Mouse (Mus musculus) bone marrow macrophage, adult 2 months (primary cell): ENCODE measurements around the gene Jazf1. TPM values are rescaled to one million over a fixed set of nuclear protein-coding genes. Genes with fewer than 3 reads are reported as not detected.

Experiments
- H3K27ac ChIP-seq: 2 replicates; pipeline ENCODE4 v1.5.1; 2012; ENCODE audit warnings: low read depth, low read length; ENCODE audit not compliant: insufficient read depth
- H3K4me1 ChIP-seq: 2 replicates; pipeline ENCODE4 v1.6.1; 2012; ENCODE audit warnings: low read length; ENCODE audit not compliant: control insufficient read depth, insufficient read depth
- H3K4me3 ChIP-seq: 2 replicates; pipeline ENCODE4 v1.5.1; 2012; ENCODE audit warnings: mild to moderate bottlenecking, low read length, moderate library complexity; ENCODE audit not compliant: insufficient read depth
- CTCF ChIP-seq: IDR thresholded peaks from 2 replicates; pipeline ENCODE4 v1.5.1; 2012; ENCODE audit warnings: low read depth, mild to moderate bottlenecking, low read length, moderate library complexity
- POLR2A ChIP-seq: IDR thresholded peaks from 2 replicates; pipeline ENCODE4 v1.6.1; 2012; ENCODE audit warnings: mild to moderate bottlenecking, low read depth, low read length, borderline replicate concordance
- polyA plus RNA-seq: library from polyadenylated mRNA; stranded (reverse); fragments of >200 nt; gene quantifications from 2 replicates; pipeline ENCODE4 v1.2.4, GENCODE M21; 2012; ENCODE audit not compliant: missing spikeins, insufficient read depth, insufficient read length

The Jazf1 gene
- polyA plus RNA-seq, 1 experiment: 1.3 TPM

DNA sequence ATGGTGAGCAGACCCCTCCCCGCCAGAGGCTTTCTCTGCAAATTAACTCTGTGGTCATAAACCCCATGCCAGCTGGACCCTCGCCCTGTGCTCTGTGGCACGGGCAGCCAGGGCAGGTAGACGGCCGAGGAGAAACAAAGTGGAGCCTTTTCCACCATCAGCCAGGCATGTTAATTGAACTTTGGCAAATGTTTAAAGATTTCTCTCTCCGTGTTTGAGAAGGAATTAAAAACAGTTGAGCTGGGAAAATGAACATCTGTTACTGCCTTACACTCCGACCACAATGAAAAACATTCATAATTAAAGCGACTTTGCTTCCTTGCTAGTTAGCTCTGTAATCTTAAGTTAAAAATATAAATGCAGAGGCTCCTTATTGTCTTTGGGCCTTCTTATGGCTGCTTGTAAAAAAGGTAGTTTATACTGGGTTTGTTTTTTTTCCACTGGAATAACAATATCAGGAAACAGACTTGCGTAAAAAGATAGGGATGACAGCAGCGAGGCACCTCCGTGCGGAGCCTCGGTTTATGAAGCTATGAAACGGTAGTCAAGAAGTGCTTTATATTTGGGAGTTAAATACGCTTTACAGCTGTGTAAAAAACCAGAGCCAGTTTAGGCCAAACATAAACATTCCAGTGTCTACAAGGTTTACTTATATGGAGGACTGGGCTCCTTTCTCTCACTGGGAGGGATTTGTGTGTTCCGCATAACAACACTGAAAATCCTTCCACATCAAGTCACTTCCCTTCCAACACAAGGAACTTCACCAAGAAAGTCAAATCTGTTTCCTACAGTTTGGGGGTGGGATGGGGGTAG is 273.2 kb downstream of the Jazf1 start:
- Histone ChIP-seq H3K4me1 (peaks cover 17% of the 10 kb centered on the region), H3K4me3 (no peak overlapping the region), H3K27ac (no peak overlapping the region)
- no peak for TF ChIP-seq POLR2A
- no peak for TF ChIP-seq CTCF

DNA sequence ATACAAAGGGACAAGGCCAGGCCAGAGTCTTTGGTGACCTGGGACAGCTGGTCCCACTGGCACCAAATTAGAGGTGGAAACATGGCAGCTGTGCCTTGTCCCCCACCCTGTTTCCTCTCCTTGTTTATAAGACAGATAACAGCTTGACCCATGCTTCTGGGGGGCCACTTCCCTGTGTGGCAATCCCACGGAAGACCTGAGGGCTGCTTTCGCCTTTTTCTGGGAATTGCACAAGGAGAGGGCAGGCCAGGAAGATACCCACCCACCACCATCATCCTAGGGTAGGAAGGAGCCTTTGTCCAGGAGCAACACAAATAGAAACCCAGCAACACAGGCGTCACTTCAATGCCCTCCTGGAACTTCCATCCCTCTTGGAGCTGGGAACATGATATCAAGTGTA is 276.0 kb downstream of the Jazf1 start:
- H3K4me3 ChIP-seq: no peak overlapping the region
- TF ChIP-seq POLR2A: no peak
- no peak for TF ChIP-seq CTCF
- peaks cover 3% of the 10 kb centered on the region for H3K4me1 ChIP-seq
- H3K27ac ChIP-seq: no peak overlapping the region

DNA sequence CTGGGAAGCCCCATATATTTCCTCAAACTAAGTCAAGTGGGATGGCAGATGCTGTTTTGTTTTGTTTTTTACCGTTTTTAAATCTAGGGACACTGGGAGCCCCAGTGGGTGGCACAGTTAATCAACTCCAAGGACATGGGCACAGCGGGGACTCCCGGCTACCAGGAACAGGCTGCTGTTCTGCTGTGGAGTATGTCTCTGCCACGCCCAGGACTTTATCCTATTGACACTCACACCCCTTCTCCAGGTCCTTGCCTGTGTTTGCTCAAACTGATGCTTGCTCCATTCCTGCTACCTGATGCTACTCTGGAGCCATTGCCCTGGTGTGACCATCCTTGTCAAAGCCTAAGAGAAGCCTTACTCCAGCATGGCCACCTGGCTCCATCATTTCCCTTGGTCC is 277.6 kb downstream of the Jazf1 start:
- Histone ChIP-seq H3K27ac (no peak overlapping the region), H3K4me3 (no peak overlapping the region), H3K4me1 (no peaks in the 10 kb centered on the region)
- TF ChIP-seq CTCF (no peak), POLR2A (no peak)

DNA sequence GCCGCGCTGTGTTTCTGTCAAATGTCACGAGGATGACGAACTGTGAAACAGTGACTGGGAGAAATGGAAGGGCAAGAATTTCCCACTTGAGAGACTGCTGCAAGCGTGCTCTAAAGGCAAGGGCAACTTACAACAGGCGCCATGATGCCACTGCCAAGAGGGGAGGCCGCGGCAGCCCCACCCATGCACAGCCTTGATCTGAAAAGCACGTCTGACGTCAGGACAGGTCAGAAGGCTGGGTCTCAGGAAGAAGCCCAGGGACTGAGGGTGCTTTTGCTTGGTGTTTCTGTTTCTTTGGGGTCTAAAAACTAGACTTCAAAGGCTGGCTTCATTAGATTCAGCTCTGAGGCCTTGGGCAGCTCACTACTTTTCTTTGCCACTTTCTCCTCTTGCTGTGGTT is 278.1 kb downstream of the Jazf1 start:
- Histone ChIP-seq H3K4me1 (no peaks in the 10 kb centered on the region), H3K27ac (no peak overlapping the region), H3K4me3 (no peak overlapping the region)
- TF ChIP-seq CTCF: no peak
- TF ChIP-seq POLR2A: no peak

DNA sequence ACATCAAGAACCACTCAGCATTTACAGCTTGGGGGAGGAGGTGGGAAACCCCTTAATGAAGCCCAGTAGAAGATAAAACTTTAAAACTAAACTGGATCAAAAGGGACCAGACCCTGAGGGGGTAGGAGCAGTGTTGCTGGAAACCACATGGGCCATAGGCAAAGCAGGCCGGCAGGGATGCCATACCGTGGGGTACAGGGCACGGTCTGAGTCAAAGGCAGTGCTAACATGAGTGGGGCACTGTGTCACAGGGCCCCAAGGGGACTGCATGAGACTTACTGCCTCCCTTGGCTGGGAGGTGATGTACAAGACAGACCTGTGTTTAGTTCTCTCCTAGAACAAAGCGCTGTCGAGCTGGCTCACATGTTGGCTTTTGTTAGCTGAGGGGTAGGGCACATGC is 288.9 kb downstream of the Jazf1 start:
- Histone ChIP-seq H3K4me1 (no peaks in the 10 kb centered on the region), H3K27ac (no peak overlapping the region), H3K4me3 (no peak overlapping the region)
- TF ChIP-seq CTCF (no peak), POLR2A (no peak)

DNA sequence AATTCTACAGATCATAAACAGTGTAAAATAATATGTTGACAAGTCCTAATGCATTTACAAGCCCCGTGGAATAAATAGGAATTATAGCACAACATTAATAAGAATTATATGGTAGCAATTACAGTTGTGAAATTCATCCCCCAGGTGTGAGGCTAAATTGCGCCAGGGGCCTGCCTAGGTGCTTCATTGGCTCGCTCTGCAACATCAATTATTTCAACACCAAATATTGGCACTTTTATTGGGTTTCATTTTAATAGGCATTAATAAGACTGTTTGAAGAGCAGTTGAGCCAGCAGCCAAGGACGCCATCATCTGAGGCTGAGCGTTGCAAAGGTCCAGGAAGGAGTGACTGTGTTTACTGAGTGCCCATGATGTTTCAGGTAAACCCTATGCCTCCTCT is 289.9 kb downstream of the Jazf1 start:
- no peaks in the 10 kb centered on the region for H3K4me1 ChIP-seq

DNA sequence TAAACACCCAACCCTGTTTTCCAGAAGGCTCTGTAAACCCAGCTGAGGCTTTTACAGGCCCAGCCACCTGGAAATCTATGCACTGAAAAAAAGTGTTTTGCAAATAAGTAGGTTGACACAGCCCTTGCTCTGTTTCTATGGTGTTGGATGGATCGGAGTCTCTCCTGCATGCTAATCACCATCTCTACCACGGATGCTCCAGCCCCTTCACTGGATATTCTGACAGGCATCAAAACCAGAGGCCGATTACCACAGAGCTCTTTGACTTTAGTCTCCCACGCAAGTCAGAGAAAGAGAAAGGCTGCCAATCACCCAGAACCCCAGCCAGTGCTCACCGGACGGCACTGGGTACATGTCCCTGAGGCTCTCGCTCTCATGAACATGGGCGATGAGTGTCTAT is 291.4 kb downstream of the Jazf1 start:
- Histone ChIP-seq H3K27ac (no peak overlapping the region), H3K4me3 (no peak overlapping the region), H3K4me1 (no peaks in the 10 kb centered on the region)
- TF ChIP-seq POLR2A: no peak
- TF ChIP-seq CTCF: no peak

More for the DNA sequence above, 289.9 kb downstream of the Jazf1 start:
- no peak for TF ChIP-seq POLR2A
- no peak for TF ChIP-seq CTCF
- Histone ChIP-seq H3K27ac (no peak overlapping the region), H3K4me3 (no peak overlapping the region)

DNA sequence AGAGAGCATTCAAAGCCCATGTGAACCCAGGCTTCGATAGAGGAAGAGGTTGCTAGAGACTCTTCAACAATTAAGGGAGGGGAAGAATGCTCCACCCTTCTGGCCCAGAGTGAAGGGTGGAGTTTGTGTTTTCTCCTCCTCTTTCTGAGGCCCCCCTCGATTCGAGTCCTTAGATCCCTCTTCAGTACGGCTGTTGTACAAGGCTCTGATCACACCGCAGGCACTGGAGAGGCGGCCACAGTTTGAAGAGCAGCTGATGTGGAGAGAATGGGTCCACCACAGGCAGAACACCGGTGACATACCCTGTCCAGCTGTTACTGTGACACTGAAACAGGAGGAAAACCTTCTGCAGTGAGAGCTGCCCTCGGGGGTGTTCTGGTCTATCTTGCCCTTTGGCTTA is 292.5 kb downstream of the Jazf1 start:
- no peak for TF ChIP-seq POLR2A
- no peak for TF ChIP-seq CTCF
- no peaks in the 10 kb centered on the region for H3K4me1 ChIP-seq
- no peak overlapping the region for H3K4me3 ChIP-seq
- no peak overlapping the region for H3K27ac ChIP-seq

DNA sequence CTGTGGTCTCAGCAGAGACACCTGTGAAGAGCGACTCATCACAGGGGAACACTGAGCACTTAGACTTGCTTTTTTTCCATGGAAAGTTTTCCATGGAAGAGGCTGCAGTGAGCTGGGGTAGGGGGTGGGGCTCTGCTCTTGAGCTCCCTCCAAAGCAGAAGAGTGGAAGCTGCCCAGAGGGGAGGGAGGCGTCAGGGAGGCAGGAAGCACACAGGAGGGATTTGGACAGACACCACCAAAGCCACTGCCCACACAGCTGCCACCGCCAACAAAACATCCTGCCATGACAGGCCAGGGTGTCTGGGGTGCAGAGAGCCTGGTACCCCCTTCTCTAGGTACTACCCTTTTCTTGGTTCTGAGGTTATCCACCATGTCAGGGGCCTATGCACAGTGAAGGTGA is 293.1 kb downstream of the Jazf1 start:
- no peak for TF ChIP-seq POLR2A
- TF ChIP-seq CTCF: no peak
- Histone ChIP-seq H3K4me1 (no peaks in the 10 kb centered on the region), H3K4me3 (no peak overlapping the region), H3K27ac (no peak overlapping the region)

DNA sequence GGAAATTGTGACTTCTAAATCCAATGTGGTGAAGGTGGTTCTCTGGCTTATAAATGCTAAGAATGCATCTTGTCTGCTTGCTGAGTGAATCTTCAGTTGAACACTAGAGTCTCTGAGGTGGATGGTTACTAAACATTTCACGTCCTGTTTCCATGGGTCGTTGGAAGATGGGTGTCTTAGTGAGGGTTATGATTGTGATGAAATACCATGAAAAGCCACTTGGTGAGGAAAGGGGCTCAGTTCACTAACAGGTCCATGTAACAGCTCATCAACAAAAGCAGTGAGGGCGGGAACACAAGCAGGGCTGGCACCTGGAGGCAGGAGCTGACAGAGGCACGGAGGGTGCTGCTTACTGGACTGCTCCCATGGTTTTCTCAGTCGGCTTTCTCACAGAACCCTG is 295.3 kb downstream of the Jazf1 start:
- Histone ChIP-seq H3K4me3 (no peak overlapping the region), H3K4me1 (no peaks in the 10 kb centered on the region), H3K27ac (no peak overlapping the region)
- TF ChIP-seq POLR2A (no peak), CTCF (no peak)
